Mouse (Mus musculus) myocyte (in vitro differentiated cells): ENCODE results near the gene Tjp3. TPM values are rescaled to one million over a fixed set of nuclear protein-coding genes. Genes with fewer than 3 reads are reported as not detected.

Experiments
- H3K27me3 ChIP-seq: one replicate; pipeline ENCODE4 v1.6.1; 2011; ENCODE audit not compliant: control insufficient read depth, insufficient read depth, insufficient read length
- H3K36me3 ChIP-seq: one replicate; pipeline ENCODE4 v1.6.1; 2011; ENCODE audit not compliant: control insufficient read depth, insufficient read depth
- H3K4me2 ChIP-seq: one replicate; pipeline ENCODE4 v1.6.1; 2011; ENCODE audit warnings: low read depth, control low read depth
- H3K4me3 ChIP-seq: one replicate; pipeline ENCODE4 v1.5.1; 2011; ENCODE audit warnings: mild to moderate bottlenecking, control low read depth, moderate library complexity
- H3K79me2 ChIP-seq: one replicate; pipeline ENCODE4 v1.6.1; 2011; ENCODE audit not compliant: control insufficient read depth, insufficient read depth
- H3ac ChIP-seq: one replicate; pipeline ENCODE4 v1.6.1; 2011; ENCODE audit not compliant: control insufficient read depth, insufficient read length
- CEBPB ChIP-seq: IDR thresholded peaks from 2 replicates; pipeline ENCODE4 v1.6.1; 2011; ENCODE audit warnings: mild to moderate bottlenecking, moderate library complexity; ENCODE audit not compliant: poor library complexity, insufficient read depth, severe bottlenecking
- E2F4 ChIP-seq: IDR thresholded peaks from one replicate; pipeline ENCODE4 v1.6.1; 2011; ENCODE audit warnings: mild to moderate bottlenecking, control low read depth, moderate library complexity; ENCODE audit not compliant: insufficient read depth
- MAX ChIP-seq: IDR thresholded peaks from one replicate; pipeline ENCODE4 v1.6.1; 2011; ENCODE audit warnings: low read depth, mild to moderate bottlenecking, control low read depth
- MYOD1 ChIP-seq, 3 experiments: IDR thresholded peaks; one replicate each; pipeline ENCODE4 v1.6.1; 2011; ENCODE audit warnings: control low read depth in 2 of 3, low read depth in 2 of 3, mild to moderate bottlenecking in 2 of 3, moderate library complexity in 1 of 3; ENCODE audit not compliant: insufficient read length in 2 of 3, control insufficient read depth in 1 of 3
- MYOG ChIP-seq, 3 experiments: IDR thresholded peaks; one replicate each; pipeline ENCODE4 v1.6.1; 2011; ENCODE audit warnings: control low read depth in 2 of 3, low read depth in 2 of 3, mild to moderate bottlenecking in 2 of 3; ENCODE audit not compliant: insufficient read length in 2 of 3, control insufficient read depth in 1 of 3, insufficient read depth in 1 of 3
- POLR2A ChIP-seq: IDR thresholded peaks from one replicate; pipeline ENCODE4 v1.6.1; 2011; ENCODE audit warnings: low read depth, mild to moderate bottlenecking, control low read depth, moderate library complexity; ENCODE audit not compliant: insufficient read length
- POLR2AphosphoS2 ChIP-seq: IDR thresholded peaks from one replicate; pipeline ENCODE4 v1.6.1; 2011; ENCODE audit warnings: low read depth, control low read depth; ENCODE audit not compliant: insufficient read length
- REST ChIP-seq: IDR thresholded peaks from one replicate; pipeline ENCODE4 v1.6.1; 2011; ENCODE audit warnings: mild to moderate bottlenecking, control low read depth, moderate library complexity; ENCODE audit not compliant: insufficient read depth, insufficient read length
- SRF ChIP-seq: IDR thresholded peaks from one replicate; pipeline ENCODE4 v1.6.1; 2011; ENCODE audit warnings: low read depth; ENCODE audit not compliant: control insufficient read depth, insufficient read length
- TCF12 ChIP-seq: IDR thresholded peaks from one replicate; pipeline ENCODE4 v1.6.1; 2011; ENCODE audit warnings: mild to moderate bottlenecking, control low read depth; ENCODE audit not compliant: poor library complexity, insufficient read depth, severe bottlenecking
- TCF3 ChIP-seq: IDR thresholded peaks from one replicate; pipeline ENCODE4 v1.6.1; 2011; ENCODE audit warnings: low read depth, control low read depth; ENCODE audit not compliant: insufficient read length
- USF1 ChIP-seq: IDR thresholded peaks from one replicate; pipeline ENCODE4 v1.6.1; 2011; ENCODE audit warnings: low read depth, mild to moderate bottlenecking, control low read depth, moderate library complexity
- polyA plus RNA-seq: library from polyadenylated mRNA; unstranded; fragments of >200 nt; fragmentation: generic; extraction: Trizol; gene quantifications from one replicate; pipeline ENCODE4 v1.2.1, GENCODE M21; 2012; ENCODE audit warnings: missing spikeins

The Tjp3 gene
- polyA plus RNA-seq, 1 experiment = 0.17 TPM

- Histone ChIP-seq H3K79me2 (no peaks in the 10 kb centered on the region), H3ac (no peak overlapping the region)
Measured at GRCm38 (mm10) chr10:81315587-81315986, 24.2 kb upstream of the Tjp3 start.

GRCm38 (mm10) chr10:81314201-81314600, 22.8 kb upstream of the Tjp3 start:
- H3ac ChIP-seq = no peak overlapping the region
- no peak overlapping the region for H3K4me3 ChIP-seq
- TF ChIP-seq CEBPB = no peak
- TF ChIP-seq USF1 = peak; percentile 32
- no peak overlapping the region for H3K4me2 ChIP-seq
- H3K79me2 ChIP-seq = no peaks in the 10 kb centered on the region
- H3K36me3 ChIP-seq = no peaks in the 10 kb centered on the region
- no peaks in the 10 kb centered on the region for H3K27me3 ChIP-seq

More at GRCm38 (mm10) chr10:81315587-81315986, 24.2 kb upstream of the Tjp3 start:
- H3K36me3 ChIP-seq = no peaks in the 10 kb centered on the region
- no peak overlapping the region for H3K4me2 ChIP-seq
- TF ChIP-seq USF1 (no peak), CEBPB (no peak), POLR2A (no peak), MYOD1 (IDR thresholded peaks at IDR 0.05; ENCODE audit: control insufficient read depth in 1 of 3, insufficient read length in 2 of 3, low read depth in 2 of 3) (no peak), REST (no peak), TCF12 (no peak), TCF3 (no peak), MAX (no peak), MYOG (IDR thresholded peaks at IDR 0.05; ENCODE audit: control insufficient read depth in 1 of 3, insufficient read depth in 1 of 3, insufficient read length in 2 of 3, low read depth in 2 of 3) (no peak)
- no peaks in the 10 kb centered on the region for H3K27me3 ChIP-seq
- H3K4me3 ChIP-seq = no peak overlapping the region

- Histone ChIP-seq H3K4me2 (no peak overlapping the region), H3K36me3 (no peaks in the 10 kb centered on the region), H3K79me2 (no peaks in the 10 kb centered on the region), H3K4me3 (no peak overlapping the region), H3K27me3 (no peaks in the 10 kb centered on the region), H3ac (no peak overlapping the region)
- TF ChIP-seq CEBPB (no peak), MAX (no peak), MYOG (IDR thresholded peaks at IDR 0.05; ENCODE audit: control insufficient read depth in 1 of 3, insufficient read depth in 1 of 3, insufficient read length in 2 of 3, low read depth in 2 of 3) (no peak), POLR2A (no peak), USF1 (no peak), POLR2AphosphoS2 (no peak), E2F4 (no peak), TCF3 (no peak), REST (no peak), TCF12 (no peak), MYOD1 (IDR thresholded peaks at IDR 0.05; ENCODE audit: control insufficient read depth in 1 of 3, insufficient read length in 2 of 3, low read depth in 2 of 3) (no peak), SRF (no peak)
Measured at GRCm38 (mm10) chr10:81313581-81313980, 22.2 kb upstream of the Tjp3 start.

- Histone ChIP-seq H3K79me2 (no peaks in the 10 kb centered on the region), H3K36me3 (no peaks in the 10 kb centered on the region), H3K4me3 (no peak overlapping the region), H3ac (no peak overlapping the region), H3K4me2 (no peak overlapping the region), H3K27me3 (no peaks in the 10 kb centered on the region)
- no peak for TF ChIP-seq CEBPB
- TF ChIP-seq POLR2AphosphoS2 = no peak
- TF ChIP-seq TCF3 = no peak
- TF ChIP-seq MYOD1 (IDR thresholded peaks at IDR 0.05; ENCODE audit: control insufficient read depth in 1 of 3, insufficient read length in 2 of 3, low read depth in 2 of 3) = no peak
- TF ChIP-seq USF1 = no peak
Measured at GRCm38 (mm10) chr10:81309571-81309970, 18.2 kb upstream of the Tjp3 start.

DNA sequence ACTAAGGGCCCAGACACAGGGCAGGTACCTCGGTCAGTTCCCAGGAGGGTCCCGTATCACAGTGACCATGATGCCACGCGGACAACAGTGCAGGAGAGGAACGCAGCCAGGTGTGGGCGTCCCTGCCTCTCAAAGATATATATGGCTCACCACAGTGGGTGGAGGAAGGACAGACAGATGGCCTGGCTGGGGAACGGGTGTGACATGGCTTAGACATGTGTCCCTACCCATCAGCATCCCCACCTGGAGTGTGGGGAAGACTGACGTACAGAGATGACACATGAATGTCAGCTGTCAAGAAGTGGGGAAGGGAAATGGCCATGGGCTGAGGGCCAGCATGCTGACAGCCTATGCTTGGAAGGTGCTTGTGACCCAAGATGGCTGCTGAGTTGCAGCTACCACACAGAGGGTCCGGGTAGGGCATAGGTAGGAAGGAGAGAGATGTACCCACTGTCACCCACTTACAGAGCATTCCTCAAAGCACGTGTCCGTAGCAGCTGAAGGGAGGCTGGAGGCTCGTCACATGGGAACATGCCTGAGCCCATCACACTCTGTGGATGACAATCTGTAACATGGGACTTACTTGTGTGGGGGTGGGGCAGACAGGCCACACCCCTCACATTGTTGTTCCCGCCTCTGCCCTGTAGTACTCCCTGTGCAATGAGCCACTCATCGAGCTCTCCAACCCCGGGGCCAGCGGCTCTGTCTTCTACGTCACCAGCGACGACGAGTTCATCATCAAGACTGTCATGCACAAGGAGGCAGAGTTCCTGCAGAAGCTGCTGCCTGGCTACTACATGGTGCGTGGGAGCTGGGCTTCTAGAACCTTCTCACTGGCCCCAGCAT, 15.7 kb upstream of the Tjp3 start:
- H3K79me2 ChIP-seq = peaks cover 5% of the 10 kb centered on the region

More for the DNA sequence above, 15.7 kb upstream of the Tjp3 start:
- Histone ChIP-seq H3K4me2 (no peak overlapping the region), H3K4me3 (no peak overlapping the region), H3K36me3 (no peaks in the 10 kb centered on the region), H3ac (no peak overlapping the region), H3K27me3 (no peaks in the 10 kb centered on the region)
- TF ChIP-seq TCF3 (no peak), POLR2AphosphoS2 (no peak), E2F4 (no peak), MYOG (IDR thresholded peaks at IDR 0.05; ENCODE audit: control insufficient read depth in 1 of 3, insufficient read depth in 1 of 3, insufficient read length in 2 of 3, low read depth in 2 of 3) (peak in 1 of 3 experiments; percentile 17), TCF12 (no peak), MYOD1 (IDR thresholded peaks at IDR 0.05; ENCODE audit: control insufficient read depth in 1 of 3, insufficient read length in 2 of 3, low read depth in 2 of 3) (peak in 1 of 3 experiments; percentile 70), REST (no peak)
